ENCODE assay signal across 39 mouse cellular contexts in genomic region chr1:170903485-170903884, GRCm38 (mm10). TPM values are rescaled to one million over a fixed set of nuclear protein-coding genes. Genes with fewer than 3 reads are reported as not detected.
"Had no signal": no experiment of that assay in that cellular context is flagged by ENCODE, and none has a peak within 500 bp of the region (broad histone marks: within the 10 kb centered on the region; RNA-seq: fewer than 3 reads in every experiment).

No protein-coding gene starts in this region.

- H3K4me2 ChIP-seq: heart, embryonic 13.5 days; heart, embryonic 15.5 days; hindbrain, embryonic 13.5 days; hindbrain, embryonic 15.5 days; kidney, embryonic 15.5 days; limb, embryonic 13.5 days; limb, embryonic 15.5 days had no signal

- H3K36me3 ChIP-seq: heart, embryonic 10.5 days; heart, embryonic 13.5 days; heart, embryonic 15.5 days; hindbrain, embryonic 13.5 days; hindbrain, embryonic 15.5 days; kidney, embryonic 15.5 days; limb, embryonic 13.5 days; limb, embryonic 15.5 days had no signal

- H3K9ac ChIP-seq: heart, embryonic 13.5 days; heart, embryonic 15.5 days; hindbrain, embryonic 13.5 days; hindbrain, embryonic 15.5 days; kidney, embryonic 15.5 days; limb, embryonic 13.5 days; limb, embryonic 15.5 days; liver, embryonic 14.5 days had no signal

- H3K4me3 ChIP-seq: heart, embryonic 10.5 days; heart, embryonic 13.5 days; heart, embryonic 15.5 days; hindbrain, embryonic 13.5 days; hindbrain, embryonic 15.5 days; kidney, embryonic 15.5 days; limb, embryonic 13.5 days; limb, embryonic 15.5 days had no signal

- H3K27ac ChIP-seq: heart, embryonic 10.5 days; heart, embryonic 13.5 days; heart, embryonic 15.5 days; hindbrain, embryonic 13.5 days; hindbrain, embryonic 15.5 days; hindbrain, postnatal 0 days; kidney, embryonic 15.5 days; kidney, postnatal 0 days; limb, embryonic 13.5 days; limb, embryonic 15.5 days; liver, embryonic 14.5 days had no signal

- H3K9me3 ChIP-seq: heart, embryonic 10.5 days; heart, embryonic 13.5 days; heart, embryonic 15.5 days; hindbrain, embryonic 13.5 days; hindbrain, embryonic 15.5 days; kidney, embryonic 15.5 days; limb, embryonic 13.5 days; limb, embryonic 15.5 days had no signal

- DNase-seq: gastrocnemius, postnatal 14 days; gastrocnemius, postnatal 36 days; heart, adult 18-20 months; heart, postnatal 14 days; heart, postnatal 36 days; kidney, adult 11 months; kidney, adult 2 months; kidney, adult 9 months; kidney, postnatal 14 days; kidney, postnatal 36 days; layer of hippocampus, adult 9-11 months; layer of hippocampus, postnatal 36 days; left cerebral cortex, postnatal 4 days had no signal

- ATAC-seq: hindbrain, postnatal 0 days; intestine, embryonic 16.5 days had no signal

RNA-seq across cellular contexts. Expression of gene Fcrlb, which starts 9.3 kb away (rescaled TPM):
- total RNA-seq: gastrocnemius, adult 18-20 months; gastrocnemius, adult 8-10 months; gastrocnemius, postnatal 14 days; gastrocnemius, postnatal 36 days; heart, adult 18-20 months; heart, adult 8-10 months; heart, postnatal 14 days; heart, postnatal 36 days; hematopoietic stem cell, adult 5-6 weeks; left cerebral cortex, postnatal 4 days had no signal
- polyA plus RNA-seq: heart, embryonic 10.5 days; heart, embryonic 13.5 days; heart, embryonic 15.5 days; heart, postnatal 0 days; hindbrain, embryonic 11.5 days; intestine, embryonic 14.5 days; kidney, embryonic 15.5 days; limb, embryonic 11.5 days had no signal

RNA-seq across cellular contexts. Expression of gene Gm26620, which starts 18.6 kb away (rescaled TPM):
- total RNA-seq: hematopoietic stem cell, adult 5-6 weeks had no signal
- polyA plus RNA-seq: hindbrain, embryonic 11.5 days; limb, embryonic 11.5 days had no signal

RNA-seq across cellular contexts. Expression of gene Fcrla, which starts 23.9 kb away (rescaled TPM):
- total RNA-seq: gastrocnemius, adult 18-20 months; gastrocnemius, adult 8-10 months; hindbrain, postnatal 0 days; layer of hippocampus, adult 18-20 months; layer of hippocampus, adult 8-10 months; layer of hippocampus, postnatal 36 days; left cerebral cortex, adult 18-20 months; left cerebral cortex, adult 8-10 months; left cerebral cortex, postnatal 10 days; left cerebral cortex, postnatal 25 days; left cerebral cortex, postnatal 4 days had no signal
- polyA plus RNA-seq: hindbrain, embryonic 11.5 days; hindbrain, embryonic 13.5 days; hindbrain, embryonic 15.5 days; hindbrain, postnatal 0 days; intestine, embryonic 14.5 days; intestine, embryonic 16.5 days; kidney, embryonic 15.5 days; kidney, postnatal 0 days; limb, embryonic 11.5 days; limb, embryonic 13.5 days had no signal
